Mouse (Mus musculus): Measurements from ENCODE around the gene Tacc2.
A peak's percentile ranks its signal among the peaks of the same experiment; 100 is the strongest.
"Not testable (repeated sequence)": the region's sequence is repeated elsewhere in the genome, so short reads cannot be mapped to it uniquely, and the experiment has no call there.

Tacc2 gene

GRCm38 (mm10) chr7:130573746-130574145, 3.5 kb upstream of the Tacc2 start:
- DNase-seq, result no peak

GRCm38 (mm10) chr7:130574211-130574991, 2.8 kb upstream of the Tacc2 start:
- DNase-seq, result peak; percentile 50

- DNase-seq, result peak; percentile 78
These were observed 257 bp upstream of the Tacc2 start for GRCm38 (mm10) chr7:130576981-130577380.

- no peak for DNase-seq
These were observed 828 bp downstream of the Tacc2 start for GRCm38 (mm10) chr7:130578066-130578465.

GRCm38 (mm10) chr7:130578607-130579006, 1.4 kb downstream of the Tacc2 start:
- DNase-seq, result peak; percentile 65

GRCm38 (mm10) chr7:130586521-130587072, 9.4 kb downstream of the Tacc2 start:
- DNase-seq, result peak; percentile 64

- peak; percentile 32 for DNase-seq
These were observed 13.0 kb downstream of the Tacc2 start for GRCm38 (mm10) chr7:130590081-130590828.

GRCm38 (mm10) chr7:130590845-130591437, 13.7 kb downstream of the Tacc2 start:
- peak; percentile 11 for DNase-seq

GRCm38 (mm10) chr7:130592975-130593374, 15.7 kb downstream of the Tacc2 start:
- not testable (repeated sequence) for DNase-seq

GRCm38 (mm10) chr7:130593375-130594239, 16.4 kb downstream of the Tacc2 start:
- not testable (repeated sequence) for DNase-seq

GRCm38 (mm10) chr7:130596079-130596855, 19.0 kb downstream of the Tacc2 start:
- peak; percentile 56 for DNase-seq

GRCm38 (mm10) chr7:130597546-130597945, 20.3 kb downstream of the Tacc2 start:
- DNase-seq, result no peak

GRCm38 (mm10) chr7:130600074-130600473, 22.8 kb downstream of the Tacc2 start:
- DNase-seq, result no peak

GRCm38 (mm10) chr7:130600546-130600945, 23.3 kb downstream of the Tacc2 start:
- no peak for DNase-seq

- no peak for DNase-seq
These were observed 25.6 kb downstream of the Tacc2 start for GRCm38 (mm10) chr7:130602804-130603203.

GRCm38 (mm10) chr7:130603556-130603955, 26.3 kb downstream of the Tacc2 start:
- DNase-seq, result no peak

GRCm38 (mm10) chr7:130604390-130604789, 27.2 kb downstream of the Tacc2 start:
- no peak for DNase-seq

GRCm38 (mm10) chr7:130605111-130605510, 27.9 kb downstream of the Tacc2 start:
- DNase-seq, result peak; percentile 33

- DNase-seq, result no peak
These were observed 29.7 kb downstream of the Tacc2 start for GRCm38 (mm10) chr7:130606958-130607357.

GRCm38 (mm10) chr7:130613973-130614372, 36.7 kb downstream of the Tacc2 start:
- no peak for DNase-seq

- DNase-seq, result no peak
These were observed 40.4 kb downstream of the Tacc2 start for GRCm38 (mm10) chr7:130617591-130617990.

Data from lung, postnatal 10 days (tissue).